Mouse (Mus musculus) myocyte (in vitro differentiated cells): ENCODE measurements around the gene Bcar3. TPM values are rescaled to one million over a fixed set of nuclear protein-coding genes. Genes with fewer than 3 reads are reported as not detected.

Experiments used
- H3K27me3 ChIP-seq: one replicate; pipeline ENCODE4 v1.6.1; 2011; ENCODE audit not compliant: control insufficient read depth, insufficient read depth, insufficient read length
- H3K36me3 ChIP-seq: one replicate; pipeline ENCODE4 v1.6.1; 2011; ENCODE audit not compliant: control insufficient read depth, insufficient read depth
- H3K4me2 ChIP-seq: one replicate; pipeline ENCODE4 v1.6.1; 2011; ENCODE audit warnings: low read depth, control low read depth
- H3K4me3 ChIP-seq: one replicate; pipeline ENCODE4 v1.5.1; 2011; ENCODE audit warnings: mild to moderate bottlenecking, control low read depth, moderate library complexity
- H3K79me2 ChIP-seq: one replicate; pipeline ENCODE4 v1.6.1; 2011; ENCODE audit not compliant: control insufficient read depth, insufficient read depth
- H3ac ChIP-seq: one replicate; pipeline ENCODE4 v1.6.1; 2011; ENCODE audit not compliant: control insufficient read depth, insufficient read length
- CEBPB ChIP-seq: IDR thresholded peaks from 2 replicates; pipeline ENCODE4 v1.6.1; 2011; ENCODE audit warnings: mild to moderate bottlenecking, moderate library complexity; ENCODE audit not compliant: poor library complexity, insufficient read depth, severe bottlenecking
- E2F4 ChIP-seq: IDR thresholded peaks from one replicate; pipeline ENCODE4 v1.6.1; 2011; ENCODE audit warnings: mild to moderate bottlenecking, control low read depth, moderate library complexity; ENCODE audit not compliant: insufficient read depth
- MAX ChIP-seq: IDR thresholded peaks from one replicate; pipeline ENCODE4 v1.6.1; 2011; ENCODE audit warnings: low read depth, mild to moderate bottlenecking, control low read depth
- MYOD1 ChIP-seq, 3 experiments: IDR thresholded peaks; one replicate each; pipeline ENCODE4 v1.6.1; 2011; ENCODE audit warnings: control low read depth in 2 of 3, low read depth in 2 of 3, mild to moderate bottlenecking in 2 of 3, moderate library complexity in 1 of 3; ENCODE audit not compliant: insufficient read length in 2 of 3, control insufficient read depth in 1 of 3
- MYOG ChIP-seq, 3 experiments: IDR thresholded peaks; one replicate each; pipeline ENCODE4 v1.6.1; 2011; ENCODE audit warnings: control low read depth in 2 of 3, low read depth in 2 of 3, mild to moderate bottlenecking in 2 of 3; ENCODE audit not compliant: insufficient read length in 2 of 3, control insufficient read depth in 1 of 3, insufficient read depth in 1 of 3
- POLR2A ChIP-seq: IDR thresholded peaks from one replicate; pipeline ENCODE4 v1.6.1; 2011; ENCODE audit warnings: low read depth, mild to moderate bottlenecking, control low read depth, moderate library complexity; ENCODE audit not compliant: insufficient read length
- POLR2AphosphoS2 ChIP-seq: IDR thresholded peaks from one replicate; pipeline ENCODE4 v1.6.1; 2011; ENCODE audit warnings: low read depth, control low read depth; ENCODE audit not compliant: insufficient read length
- REST ChIP-seq: IDR thresholded peaks from one replicate; pipeline ENCODE4 v1.6.1; 2011; ENCODE audit warnings: mild to moderate bottlenecking, control low read depth, moderate library complexity; ENCODE audit not compliant: insufficient read depth, insufficient read length
- SRF ChIP-seq: IDR thresholded peaks from one replicate; pipeline ENCODE4 v1.6.1; 2011; ENCODE audit warnings: low read depth; ENCODE audit not compliant: control insufficient read depth, insufficient read length
- TCF12 ChIP-seq: IDR thresholded peaks from one replicate; pipeline ENCODE4 v1.6.1; 2011; ENCODE audit warnings: mild to moderate bottlenecking, control low read depth; ENCODE audit not compliant: poor library complexity, insufficient read depth, severe bottlenecking
- TCF3 ChIP-seq: IDR thresholded peaks from one replicate; pipeline ENCODE4 v1.6.1; 2011; ENCODE audit warnings: low read depth, control low read depth; ENCODE audit not compliant: insufficient read length
- USF1 ChIP-seq: IDR thresholded peaks from one replicate; pipeline ENCODE4 v1.6.1; 2011; ENCODE audit warnings: low read depth, mild to moderate bottlenecking, control low read depth, moderate library complexity
- polyA plus RNA-seq: library from polyadenylated mRNA; unstranded; fragments of >200 nt; fragmentation: generic; extraction: Trizol; gene quantifications from one replicate; pipeline ENCODE4 v1.2.1, GENCODE M21; 2012; ENCODE audit warnings: missing spikeins

Gene Bcar3
- polyA plus RNA-seq, 1 experiment = 21.4 TPM

DNA sequence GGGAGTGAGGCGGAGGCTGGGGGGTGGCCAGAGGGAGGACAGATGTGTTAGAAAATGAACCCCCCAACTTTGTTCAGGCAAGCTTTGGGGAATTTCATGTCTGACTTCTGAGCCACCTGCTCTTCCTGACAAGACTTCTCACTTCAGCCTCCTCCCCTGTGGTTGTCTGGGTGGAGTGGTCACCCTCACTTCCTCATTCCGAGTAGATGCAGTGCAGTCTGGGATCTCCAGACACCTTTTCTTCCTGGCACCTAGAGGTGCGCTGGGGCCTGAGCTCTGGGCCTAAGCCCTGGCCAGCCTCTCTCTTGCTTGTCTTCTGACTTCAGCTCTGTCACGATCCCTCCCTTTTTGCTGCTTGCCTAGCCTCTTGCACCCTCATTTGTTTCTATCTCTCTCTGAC, 226.9 kb downstream of the Bcar3 start:
- Histone ChIP-seq H3K4me2 (peak overlapping the region; percentile 35), H3K79me2 (no peaks in the 10 kb centered on the region), H3K27me3 (no peaks in the 10 kb centered on the region), H3K36me3 (peaks cover 37% of the 10 kb centered on the region), H3ac (no peak overlapping the region), H3K4me3 (no peak overlapping the region)
- TF ChIP-seq MYOD1 (IDR thresholded peaks at IDR 0.05; ENCODE audit: control insufficient read depth in 1 of 3, insufficient read length in 2 of 3, low read depth in 2 of 3) (peak in 2 of 3 experiments; percentile 1 to 2), TCF3 (no peak)

DNA sequence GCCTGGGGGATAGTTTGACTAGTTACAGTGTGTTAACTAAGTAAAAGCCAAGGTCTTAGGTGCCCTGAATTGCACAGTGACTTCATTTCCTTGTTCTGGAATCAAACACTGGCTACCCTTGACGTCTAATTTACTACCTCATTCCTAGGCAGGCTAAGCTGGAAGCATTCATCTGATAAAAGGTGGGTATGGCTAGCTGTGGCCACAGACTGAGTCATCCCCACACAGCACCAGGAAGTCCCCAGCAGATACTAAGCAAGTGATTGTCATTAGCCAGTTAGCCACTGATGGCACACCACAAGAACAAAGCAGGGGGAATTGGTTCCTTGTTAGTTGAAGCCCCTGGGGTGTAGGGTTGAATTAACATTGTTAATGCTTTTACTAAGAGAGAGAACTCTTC, 227.4 kb downstream of the Bcar3 start:
- H3K79me2 ChIP-seq = no peaks in the 10 kb centered on the region
- H3K4me3 ChIP-seq = no peak overlapping the region
- no peak overlapping the region for H3ac ChIP-seq
- peak overlapping the region; percentile 35 for H3K4me2 ChIP-seq
- peaks cover 39% of the 10 kb centered on the region for H3K36me3 ChIP-seq
- no peak for TF ChIP-seq MYOD1 (IDR thresholded peaks at IDR 0.05; ENCODE audit: control insufficient read depth in 1 of 3, insufficient read length in 2 of 3, low read depth in 2 of 3)
- H3K27me3 ChIP-seq = no peaks in the 10 kb centered on the region

DNA sequence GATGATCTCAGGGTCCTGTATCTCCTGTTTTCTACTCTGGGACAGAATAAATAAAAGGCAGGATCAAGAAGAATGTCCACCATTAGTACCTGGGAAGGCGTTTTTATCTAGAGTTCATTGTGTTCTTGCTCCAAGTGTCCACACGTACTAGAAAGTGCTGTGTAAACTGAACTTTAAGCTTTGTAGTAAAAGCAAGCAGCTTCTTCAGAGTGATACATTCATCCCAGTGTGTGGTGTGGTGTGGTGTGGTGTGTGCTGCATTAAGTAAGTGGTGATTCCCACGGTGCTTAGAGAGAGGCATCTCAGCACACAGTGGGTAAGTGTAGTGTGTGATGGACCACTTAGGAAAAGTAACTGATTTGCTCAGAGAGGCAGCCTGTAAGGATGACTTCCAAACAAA, 234.5 kb downstream of the Bcar3 start:
- Histone ChIP-seq H3K36me3 (peaks cover 58% of the 10 kb centered on the region), H3ac (no peak overlapping the region)

DNA sequence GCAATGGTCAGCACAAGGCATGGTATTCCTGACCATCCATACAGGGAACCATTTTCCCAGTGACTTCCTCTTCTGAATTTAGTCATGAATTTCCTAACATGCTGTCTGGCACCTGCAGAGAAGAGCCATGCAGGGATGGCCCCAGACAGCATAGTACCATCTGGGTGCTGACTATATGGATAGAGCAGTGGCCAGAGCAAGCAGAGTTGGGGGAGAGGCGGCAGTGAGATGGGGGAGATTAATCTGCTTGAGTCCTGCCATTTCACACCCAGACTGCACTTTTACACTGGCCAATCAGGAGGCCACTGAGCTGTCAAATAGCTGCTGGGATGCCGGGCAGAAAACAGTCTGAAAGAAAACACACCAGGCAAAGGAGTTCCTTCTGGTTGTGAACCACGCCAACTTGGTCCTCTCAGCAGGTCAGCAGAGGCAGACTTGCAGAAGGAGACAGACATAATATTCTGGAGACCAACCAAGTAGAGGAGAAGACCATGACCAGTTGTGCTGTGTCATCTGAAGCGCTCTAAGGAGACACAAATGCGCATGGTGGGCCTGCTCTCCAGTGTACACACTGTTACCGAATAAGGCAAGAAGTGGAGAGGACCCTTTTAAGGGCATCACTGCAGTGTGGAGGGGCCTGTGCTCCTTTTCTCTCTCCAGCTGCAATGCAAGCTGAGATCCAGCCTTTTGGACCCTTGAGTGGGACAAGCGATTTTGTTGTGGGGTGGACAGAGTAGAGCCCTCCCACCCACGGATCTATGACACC, 242.2 kb downstream of the Bcar3 start:
- Histone ChIP-seq H3K36me3 (peaks cover 14% of the 10 kb centered on the region), H3K79me2 (no peaks in the 10 kb centered on the region), H3K4me3 (no peak overlapping the region), H3K4me2 (no peak overlapping the region), H3K27me3 (no peaks in the 10 kb centered on the region), H3ac (no peak overlapping the region)
- TF ChIP-seq REST = no peak
- no peak for TF ChIP-seq POLR2A
- no peak for TF ChIP-seq TCF12
- TF ChIP-seq CEBPB = no peak
- TF ChIP-seq E2F4 = no peak
- no peak for TF ChIP-seq TCF3
- no peak for TF ChIP-seq MYOG (IDR thresholded peaks at IDR 0.05; ENCODE audit: control insufficient read depth in 1 of 3, insufficient read depth in 1 of 3, insufficient read length in 2 of 3, low read depth in 2 of 3)
- TF ChIP-seq POLR2AphosphoS2 = no peak
- no peak for TF ChIP-seq USF1
- no peak for TF ChIP-seq MAX

More for the DNA sequence above, 234.5 kb downstream of the Bcar3 start:
- no peak for TF ChIP-seq MYOG (IDR thresholded peaks at IDR 0.05; ENCODE audit: control insufficient read depth in 1 of 3, insufficient read depth in 1 of 3, insufficient read length in 2 of 3, low read depth in 2 of 3)
- TF ChIP-seq MYOD1 (IDR thresholded peaks at IDR 0.05; ENCODE audit: control insufficient read depth in 1 of 3, insufficient read length in 2 of 3, low read depth in 2 of 3) = no peak
- TF ChIP-seq POLR2A = no peak
- no peak for TF ChIP-seq TCF3
- no peak for TF ChIP-seq SRF
- no peak for TF ChIP-seq E2F4
- no peak for TF ChIP-seq MAX
- TF ChIP-seq REST = no peak
- no peak for TF ChIP-seq TCF12
- no peak for TF ChIP-seq POLR2AphosphoS2
- TF ChIP-seq CEBPB = no peak
- no peak for TF ChIP-seq USF1
- no peak overlapping the region for H3K4me3 ChIP-seq
- no peaks in the 10 kb centered on the region for H3K27me3 ChIP-seq
- H3K79me2 ChIP-seq = no peaks in the 10 kb centered on the region
- H3K4me2 ChIP-seq = no peak overlapping the region

DNA sequence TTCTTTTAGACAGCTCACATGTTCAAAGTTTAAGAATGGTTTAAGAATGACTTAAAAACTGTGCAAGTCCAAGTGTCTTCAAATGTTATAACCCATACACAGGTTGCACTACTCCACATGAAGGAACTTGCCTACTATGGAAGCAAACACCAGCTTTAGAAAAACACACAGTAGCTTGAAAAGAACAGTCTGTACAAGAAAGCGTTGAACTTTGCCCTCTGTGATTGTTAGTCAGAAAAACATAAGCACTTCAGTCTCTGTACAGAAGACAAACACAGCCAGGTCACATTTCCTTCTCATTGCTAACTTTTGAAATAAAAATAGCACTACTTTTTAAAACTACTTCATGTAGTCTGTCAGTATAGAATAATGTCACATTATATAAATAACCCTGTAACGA, 244.9 kb downstream of the Bcar3 start:
- TF ChIP-seq MYOD1 (IDR thresholded peaks at IDR 0.05; ENCODE audit: control insufficient read depth in 1 of 3, insufficient read length in 2 of 3, low read depth in 2 of 3) (no peak), SRF (no peak), POLR2AphosphoS2 (no peak), E2F4 (no peak), TCF12 (no peak), REST (no peak), CEBPB (no peak), MYOG (IDR thresholded peaks at IDR 0.05; ENCODE audit: control insufficient read depth in 1 of 3, insufficient read depth in 1 of 3, insufficient read length in 2 of 3, low read depth in 2 of 3) (no peak), TCF3 (no peak), MAX (no peak), POLR2A (no peak), USF1 (no peak)
- Histone ChIP-seq H3K4me3 (no peak overlapping the region), H3K79me2 (no peaks in the 10 kb centered on the region), H3ac (no peak overlapping the region), H3K4me2 (no peak overlapping the region), H3K27me3 (no peaks in the 10 kb centered on the region), H3K36me3 (peaks cover 18% of the 10 kb centered on the region)
